Mouse (Mus musculus) thymus, postnatal 36 days (tissue): Measurements from ENCODE around the gene Rsph9.

Source experiments
- DNase-seq, 2 experiments: peaks; one replicate each; pipeline ENCODE4 v3.0.0; 2022; ENCODE audit warnings: mixed read lengths in 2 of 2

Rsph9 gene

GRCm38 (mm10) chr17:46143578-46144423, at the start of gene Rsph9:
TSS of gene Rsph9 (minus strand) at chr17:46144216.
- peak; percentile 63 to 76 for DNase-seq

- no peak for DNase-seq
Observed at GRCm38 (mm10) chr17:46188829-46189228, 44.8 kb upstream of the Rsph9 start.

DNA sequence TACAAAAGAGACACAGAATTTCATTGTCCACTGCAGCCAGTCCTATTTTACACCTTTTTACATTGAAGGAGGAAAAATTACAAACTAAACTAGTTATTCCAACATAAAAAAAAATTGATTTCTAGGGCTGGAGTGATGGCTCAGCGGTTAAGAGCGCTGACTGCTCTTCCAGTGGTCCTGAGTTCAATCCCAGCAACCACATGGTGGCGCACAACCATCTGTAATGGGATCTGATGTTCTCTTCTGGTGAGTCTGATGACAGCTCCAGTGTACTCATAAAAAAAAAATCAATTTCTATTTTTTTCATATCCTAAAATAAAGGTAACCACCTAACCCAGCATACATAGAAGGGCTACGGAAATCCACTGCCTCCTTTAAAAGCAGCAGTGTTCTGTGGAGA, 38.3 kb upstream of the Rsph9 start:
- no peak for DNase-seq

GRCm38 (mm10) chr17:46170538-46170937, 26.5 kb upstream of the Rsph9 start:
- peak in 1 of 2 experiments; percentile 30 for DNase-seq

DNA sequence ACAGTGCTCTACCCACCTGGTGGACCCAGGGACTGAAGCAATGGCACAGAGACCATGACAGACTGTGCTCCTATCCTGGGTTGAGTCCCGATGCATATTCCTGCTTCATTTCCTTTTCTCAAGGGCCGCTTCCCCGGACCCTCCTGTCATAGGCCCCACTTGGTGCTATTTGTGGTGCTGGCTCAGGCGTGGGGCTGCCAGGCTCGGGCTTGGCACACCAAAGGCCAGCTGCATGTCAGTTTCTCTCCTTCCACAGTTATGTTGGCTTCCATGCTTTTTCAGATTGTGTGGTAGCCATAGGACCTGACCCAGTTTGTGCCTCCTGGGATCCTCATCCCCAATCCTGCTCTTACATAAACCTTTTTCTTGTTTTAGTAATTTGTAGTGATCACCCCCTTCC, 24.8 kb upstream of the Rsph9 start:
- no peak for DNase-seq

DNA sequence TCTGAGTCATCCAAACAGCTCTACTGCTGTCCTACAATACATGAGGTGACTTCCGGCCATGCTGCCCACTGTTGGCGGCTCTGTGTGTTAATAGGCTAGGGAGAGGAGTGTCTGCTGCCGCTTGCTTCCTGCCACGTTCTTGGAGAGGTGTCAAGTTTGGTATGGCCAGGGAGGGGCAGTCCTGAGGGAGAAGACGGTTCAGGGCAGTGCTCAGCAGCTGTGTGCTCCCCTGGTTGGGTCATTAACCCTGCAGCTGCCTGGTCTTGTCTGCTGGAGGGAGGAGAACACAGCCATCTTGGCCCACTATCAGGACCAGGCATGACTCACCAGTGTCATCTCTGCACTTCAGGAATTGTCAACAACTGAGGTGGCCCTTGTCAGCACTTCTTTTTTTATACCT, 24.3 kb upstream of the Rsph9 start:
- DNase-seq = no peak

GRCm38 (mm10) chr17:46167014-46167413, 23.0 kb upstream of the Rsph9 start:
- DNase-seq = peak in 1 of 2 experiments; percentile 29

DNA sequence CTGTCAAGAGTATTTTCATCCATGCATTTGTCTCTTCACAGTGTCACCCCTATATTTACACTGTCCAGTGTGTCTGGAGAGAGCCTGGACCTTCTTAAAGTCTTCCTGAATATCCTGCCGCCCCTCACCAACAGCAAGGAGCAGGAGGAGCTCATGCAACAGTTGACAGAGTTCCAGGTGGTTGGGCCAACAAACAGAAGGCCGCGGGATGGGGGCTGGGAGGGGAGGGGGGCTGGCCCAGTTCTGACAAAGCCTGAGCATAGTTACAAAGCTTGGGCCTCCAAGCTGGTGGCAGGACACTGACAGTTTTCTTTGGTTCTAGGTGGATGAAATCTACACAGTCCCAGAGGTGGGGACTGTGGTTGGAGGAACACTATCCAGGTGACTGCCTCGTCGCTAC, 22.3 kb upstream of the Rsph9 start:
- DNase-seq = no peak

DNA sequence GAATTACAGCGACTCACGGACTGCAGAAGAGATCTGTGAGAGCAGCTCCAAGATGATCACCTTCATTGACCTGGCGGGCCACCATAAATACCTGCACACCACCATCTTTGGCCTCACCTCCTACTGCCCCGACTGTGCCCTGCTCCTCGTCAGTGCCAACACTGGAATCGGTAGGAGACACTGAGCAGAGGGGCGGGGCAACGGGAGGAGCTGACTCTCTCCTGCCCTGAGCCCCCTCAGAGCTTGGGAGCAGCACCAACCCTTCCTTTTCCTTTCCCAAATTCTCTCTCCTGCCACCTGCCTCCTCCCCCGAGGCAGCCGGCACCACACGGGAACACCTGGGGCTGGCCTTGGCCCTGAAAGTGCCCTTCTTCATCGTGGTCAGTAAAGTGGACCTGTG, 21.4 kb upstream of the Rsph9 start:
- no peak for DNase-seq

DNA sequence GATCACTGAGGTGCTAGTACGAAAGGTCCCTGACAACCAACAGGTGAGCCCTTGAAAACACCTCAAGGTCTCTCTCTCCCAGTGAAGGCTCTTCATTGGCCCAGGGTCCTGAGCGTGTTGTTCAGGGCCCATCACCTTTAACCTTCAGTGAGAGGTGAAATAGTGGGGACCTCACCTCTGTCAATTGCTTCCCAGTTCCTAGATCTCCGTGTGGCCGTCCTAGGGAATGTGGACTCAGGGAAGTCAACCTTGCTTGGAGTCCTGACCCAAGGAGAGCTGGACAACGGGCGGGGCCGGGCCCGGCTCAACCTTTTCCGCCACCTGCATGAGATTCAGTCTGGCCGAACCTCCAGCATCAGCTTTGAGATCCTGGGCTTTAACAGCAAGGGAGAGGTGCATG, 20.8 kb upstream of the Rsph9 start:
- DNase-seq = no peak

DNA sequence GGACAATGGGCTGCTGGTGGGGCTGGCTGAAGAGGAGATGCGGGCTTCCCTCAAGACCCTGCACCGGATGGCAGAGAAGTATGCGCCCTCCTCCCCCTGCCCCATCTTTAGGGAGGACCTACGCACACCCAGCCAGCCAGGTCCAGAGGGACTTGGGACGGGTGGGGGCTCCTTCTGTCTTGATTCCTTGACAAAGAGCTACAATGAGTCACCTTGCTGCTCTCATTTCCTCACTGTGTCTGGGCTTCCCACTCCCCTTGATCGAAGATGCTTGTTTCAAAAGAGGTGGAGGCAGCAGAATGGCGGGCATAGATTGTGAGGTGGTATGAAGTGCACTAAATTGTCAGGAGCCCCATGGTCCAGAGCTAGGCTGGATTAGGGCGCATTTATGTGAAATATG, 20.3 kb upstream of the Rsph9 start:
- no peak for DNase-seq

DNA sequence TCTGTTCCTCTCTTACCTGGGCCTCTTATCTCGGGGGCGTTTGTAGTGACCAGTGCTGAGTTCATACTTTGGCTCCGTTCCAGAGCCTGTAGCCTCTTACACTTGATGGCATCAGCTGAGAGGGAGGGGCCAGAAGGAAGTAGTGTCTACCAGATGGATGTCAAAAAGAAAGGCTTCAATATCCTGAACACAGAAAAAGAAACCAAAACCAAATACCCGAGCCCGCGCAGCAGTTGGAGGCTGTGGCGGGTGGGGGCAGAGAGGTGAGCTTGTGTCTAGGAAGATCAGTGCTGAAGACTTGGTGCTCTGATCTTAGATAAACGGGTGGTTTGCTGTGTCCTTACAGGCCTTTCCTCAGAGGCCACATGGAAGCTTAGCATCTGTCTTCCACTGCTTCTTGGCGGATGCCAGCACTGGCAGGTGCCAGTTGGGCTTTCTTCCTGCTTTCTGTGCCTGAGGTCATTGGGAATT, 19.0 kb upstream of the Rsph9 start:
- DNase-seq = peak; percentile 68 to 80

DNA sequence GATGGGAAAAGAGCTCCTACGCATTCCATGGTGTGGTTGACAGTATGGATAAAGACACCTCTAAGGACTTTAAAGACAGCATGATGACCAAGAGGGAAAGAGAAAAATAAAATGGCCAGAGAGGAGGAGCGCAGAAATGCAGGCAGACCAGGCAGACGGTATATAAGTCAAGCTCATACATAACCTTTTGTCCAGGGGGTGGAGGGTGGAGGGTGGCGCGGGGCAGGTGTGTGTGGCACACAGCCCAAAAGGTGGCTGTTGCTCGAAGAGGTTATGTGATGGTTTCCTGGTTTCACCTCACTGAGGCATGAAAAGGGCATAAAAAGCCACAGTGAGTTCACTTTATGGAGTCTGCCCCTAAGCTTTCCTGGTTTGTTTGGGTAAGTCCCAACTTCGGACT, 18.5 kb upstream of the Rsph9 start:
- DNase-seq = peak in 1 of 2 experiments; percentile 42

DNA sequence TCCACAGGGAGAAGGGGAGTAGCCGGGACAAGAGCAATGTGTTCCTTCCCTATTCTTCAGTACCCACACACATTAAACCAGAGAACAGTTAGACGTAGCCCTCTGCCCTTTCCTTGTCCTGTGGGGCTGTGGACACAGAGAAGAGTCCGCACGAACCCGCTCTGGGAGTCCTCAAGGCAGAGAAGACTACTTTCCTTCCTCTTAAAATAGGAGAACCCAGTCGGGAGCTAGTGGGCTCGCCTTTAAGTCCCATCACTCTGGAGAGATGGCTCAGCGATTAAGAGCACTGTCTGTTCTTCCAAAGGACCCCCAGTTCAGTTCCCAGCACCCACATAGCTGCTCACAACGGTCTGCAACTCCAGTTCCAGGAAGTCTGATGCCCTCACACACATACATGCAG, 17.7 kb upstream of the Rsph9 start:
- no peak for DNase-seq

- no peak for DNase-seq
Observed at GRCm38 (mm10) chr17:46161179-46161578, 17.2 kb upstream of the Rsph9 start.

DNA sequence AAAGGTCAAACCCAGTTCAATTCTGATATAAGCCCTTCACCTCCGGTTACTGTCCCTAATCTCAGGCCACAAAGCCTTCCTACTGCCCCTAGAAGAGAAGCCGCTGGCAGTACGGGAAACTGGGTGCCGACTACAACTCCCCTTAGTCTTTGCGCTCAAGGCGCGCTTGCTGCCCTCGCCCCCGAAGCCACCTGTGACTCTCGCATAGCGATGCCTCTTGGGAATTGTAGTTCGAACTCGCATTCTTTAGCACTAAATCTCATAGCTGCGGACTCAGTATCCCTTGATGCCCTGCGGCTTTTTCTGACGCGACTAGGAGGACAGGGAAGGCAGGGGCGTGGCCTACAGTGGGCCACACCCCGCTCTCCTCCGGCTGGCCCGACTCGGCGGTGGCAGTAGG, 16.7 kb upstream of the Rsph9 start, which contains the start of gene Gtpbp2:
Gene Gtpbp2, plus strand, starts transcription at position 347 of the 400 bp plus-strand sequence.
- peak; percentile 92 to 97 for DNase-seq

DNA sequence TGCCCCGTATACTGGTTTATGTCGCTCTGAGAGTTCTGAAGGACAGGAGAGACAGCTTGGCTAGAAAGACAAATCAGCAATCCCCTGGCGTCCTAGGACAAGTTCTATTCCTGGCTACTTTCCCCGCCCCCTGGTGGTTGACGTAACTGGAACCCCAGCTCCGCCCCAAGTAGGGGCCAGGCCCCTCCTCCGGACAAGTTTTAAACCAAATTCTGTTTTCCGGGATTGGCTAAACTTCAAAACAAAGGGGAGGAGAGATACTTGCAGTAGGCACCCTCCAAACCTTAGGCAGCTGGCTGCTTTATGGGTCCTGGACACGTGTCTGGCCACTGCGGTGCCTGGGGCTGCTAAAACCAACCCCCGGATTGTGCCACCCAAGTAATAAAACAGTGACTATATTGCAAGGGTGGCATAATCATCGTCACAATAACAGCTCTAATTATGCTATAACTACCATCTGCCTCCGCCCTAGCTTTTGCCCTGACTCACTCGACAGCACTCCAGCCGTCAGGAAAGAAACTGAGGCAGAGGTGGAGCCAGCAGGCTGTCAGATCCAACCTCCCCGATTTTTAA, 16.2 kb upstream of the Rsph9 start:
- peak; percentile 91 for DNase-seq

DNA sequence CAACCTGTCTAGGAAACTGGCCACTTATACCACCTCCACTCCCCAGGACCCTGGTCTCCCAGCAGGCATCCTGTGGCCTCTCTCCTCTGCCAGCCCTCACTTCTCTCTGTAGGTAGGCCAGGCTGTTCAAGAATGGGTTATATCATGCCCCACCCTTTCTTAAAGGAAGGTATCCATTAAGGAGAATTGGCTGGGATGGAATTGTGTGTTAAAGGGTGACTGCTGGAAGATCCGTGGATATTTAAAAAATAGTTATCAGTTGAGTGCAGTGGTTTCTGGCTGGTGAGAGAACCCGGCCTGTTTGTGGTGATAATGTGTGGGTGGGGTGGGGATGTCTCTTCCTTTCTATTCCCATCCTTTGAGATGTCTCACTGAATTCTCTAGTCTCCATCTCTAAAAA, 15.2 kb upstream of the Rsph9 start:
- DNase-seq = no peak

DNA sequence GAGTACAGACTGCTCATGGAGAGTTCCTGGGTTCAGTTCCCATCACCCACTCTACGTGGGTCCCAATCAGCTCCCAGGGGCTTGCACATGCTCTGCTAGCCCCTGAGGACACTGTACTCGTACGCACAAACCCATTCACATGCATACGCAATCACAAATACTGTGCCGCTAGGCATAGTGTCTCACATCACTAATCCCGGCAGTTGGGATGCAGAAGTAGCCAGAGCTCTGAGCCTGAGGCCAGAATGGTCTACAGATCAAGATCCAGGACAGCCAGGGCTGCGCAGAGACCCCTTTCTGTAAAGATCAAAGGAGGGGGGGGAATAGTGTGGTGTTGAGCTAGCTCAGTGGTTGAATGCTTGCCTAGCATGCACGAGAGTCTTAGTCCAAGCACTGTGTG, 13.1 kb upstream of the Rsph9 start:
- DNase-seq = no peak

DNA sequence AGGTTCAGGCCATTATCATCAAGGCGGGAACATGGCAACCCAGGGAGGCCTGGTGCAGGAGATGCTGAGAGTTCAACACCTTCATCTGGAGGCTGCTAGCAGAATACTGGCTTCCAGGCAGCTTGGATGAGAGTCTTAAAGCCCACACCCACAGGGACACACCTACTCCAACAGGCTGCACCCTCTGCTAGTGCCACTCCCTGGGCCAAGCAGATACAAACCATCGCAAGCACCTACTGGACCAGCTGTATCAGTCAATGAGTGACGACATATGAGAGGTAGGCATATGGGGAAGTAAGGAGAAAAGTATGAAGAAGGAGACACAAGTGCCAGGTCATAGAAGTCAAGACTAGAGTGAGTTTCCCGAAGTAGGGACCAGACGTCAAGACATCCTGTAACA, 12.7 kb upstream of the Rsph9 start:
- DNase-seq = no peak

GRCm38 (mm10) chr17:46154336-46154735, 10.3 kb upstream of the Rsph9 start:
- DNase-seq = no peak

GRCm38 (mm10) chr17:46152847-46153782, 9.1 kb upstream of the Rsph9 start, which contains the start of gene Mad2l1bp:
TSS of gene Mad2l1bp (minus strand) at chr17:46153553.
- DNase-seq = peak; percentile 85 to 93

GRCm38 (mm10) chr17:46139872-46140271, 4.1 kb downstream of the Rsph9 start:
- no peak for DNase-seq
